Mouse (Mus musculus): ENCODE results near the gene Adgre1.

GRCm38 (mm10) chr17:57334001-57334760, 24.3 kb upstream of the Adgre1 start:
- TF ChIP-seq CTCF (IDR thresholded peaks at IDR 0.05; ENCODE audit: low read depth, low read length) (no peak), GATA2 (IDR thresholded peaks at IDR 0.05; ENCODE audit: borderline replicate concordance, low read depth, low read length) (no peak), GATA1 (IDR thresholded peaks at IDR 0.05; ENCODE audit: borderline replicate concordance, low read length) (no peak)
